Mouse (Mus musculus) kidney, embryonic 15.5 days (tissue): ENCODE measurements at regions not wholly inside any gene's neighbourhood (a gene's known extent, or its start where the extent isn't known, plus 50 kb on each side); places are given as distances from the start of the nearest gene placed in this dataset.
"Not testable (repeated sequence)": the region's sequence is repeated elsewhere in the genome, so short reads cannot be mapped to it uniquely, and the experiment has no call there.

ENCODE experiments used
- ATAC-seq: fragments of 200-750 bp; cut with Nextera tagmentation; replicated peaks from 2 replicates; pipeline ENCODE4 v1.8.0; 2017; ENCODE audit warnings: moderate TSS enrichment; ENCODE audit not compliant: low FRiP score
- H3K27ac ChIP-seq: fragments of 300-500 bp; sonication (generic); 2 replicates; pipeline ENCODE4 v1.5.1; 2015; ENCODE audit warnings: mild to moderate bottlenecking, inconsistent platforms
- H3K27me3 ChIP-seq: fragments of 300-500 bp; sonication (generic); 2 replicates; pipeline ENCODE4 v1.6.1; 2015; ENCODE audit warnings: inconsistent platforms
- H3K36me3 ChIP-seq: fragments of 300-500 bp; sonication (generic); 2 replicates; pipeline ENCODE4 v1.6.1; 2015; ENCODE audit warnings: inconsistent platforms
- H3K4me1 ChIP-seq: fragments of 300-500 bp; sonication (generic); 2 replicates; pipeline ENCODE4 v1.6.1; 2015; ENCODE audit warnings: inconsistent platforms
- H3K4me2 ChIP-seq: fragments of 300-500 bp; sonication (generic); 2 replicates; pipeline ENCODE4 v1.6.1; 2015; ENCODE audit warnings: moderate library complexity, mild to moderate bottlenecking, inconsistent platforms
- H3K4me3 ChIP-seq: fragments of 300-500 bp; sonication (generic); replicated peaks from 2 replicates; pipeline ENCODE4 v1.5.1; 2015; ENCODE audit warnings: mild to moderate bottlenecking, inconsistent platforms
- H3K9ac ChIP-seq: fragments of 300-500 bp; sonication (generic); 2 replicates; pipeline ENCODE4 v1.6.1; 2015; ENCODE audit warnings: mild to moderate bottlenecking, inconsistent platforms
- H3K9me3 ChIP-seq: fragments of 300-500 bp; sonication (generic); replicated peaks from 2 replicates; pipeline ENCODE4 v1.6.1; 2016; ENCODE audit warnings: inconsistent platforms
- WGBS: fragments of 180-500 bp; shearing (Covaris S2); methylation state at CpG from one replicate; pipeline ENCODE4 v1.1.7; 2015; ENCODE audit warnings: mixed read lengths; 5-methylcytosine and 5-hydroxymethylcytosine counted together

GRCm38 (mm10) chr4:4623840-4624239 lies 169.3 kb downstream of the Impad1 start:
- ATAC-seq = no peak
- Histone ChIP-seq H3K4me1 (no peaks in the 10 kb centered on the region), H3K36me3 (no peaks in the 10 kb centered on the region), H3K27ac (no peak overlapping the region), H3K9ac (no peak overlapping the region), H3K4me2 (no peak overlapping the region), H3K9me3 (no peaks in the 10 kb centered on the region), H3K27me3 (no peaks in the 10 kb centered on the region), H3K4me3 (no peak overlapping the region)
- WGBS = 77% methylated on average over 3 of the region's 3 CpGs

GRCm38 (mm10) chr4:4620135-4620534 lies 173.0 kb downstream of the Impad1 start:
- not testable (repeated sequence) for H3K27ac ChIP-seq, ATAC-seq, H3K27me3 ChIP-seq, H3K4me2 ChIP-seq, H3K4me1 ChIP-seq, H3K9ac ChIP-seq, H3K4me3 ChIP-seq, H3K36me3 ChIP-seq, H3K9me3 ChIP-seq
- WGBS = 79% methylated on average over 1 of the region's 1 CpGs

GRCm38 (mm10) chr4:4614577-4614976 lies 178.6 kb downstream of the Impad1 start:
- no peak for ATAC-seq
- no peak overlapping the region for H3K27ac ChIP-seq
- H3K4me1 ChIP-seq = no peaks in the 10 kb centered on the region
- no peak overlapping the region for H3K9ac ChIP-seq
- no peaks in the 10 kb centered on the region for H3K36me3 ChIP-seq
- H3K4me2 ChIP-seq = no peak overlapping the region
- no peaks in the 10 kb centered on the region for H3K9me3 ChIP-seq
- H3K4me3 ChIP-seq = no peak overlapping the region
- H3K27me3 ChIP-seq = no peaks in the 10 kb centered on the region
